Mouse (Mus musculus) embryonic facial prominence, embryonic 10.5 days (tissue): ENCODE results near the gene Nln. TPM values are rescaled to one million over a fixed set of nuclear protein-coding genes. Genes with fewer than 3 reads are reported as not detected.

Source experiments
- DNase-seq: peaks from one replicate; pipeline ENCODE4 v3.0.0-alpha.2; 2017; ENCODE audit warnings: low spot score
- H3K27ac ChIP-seq: fragments of 300-500 bp; sonication (generic); replicated peaks from 2 replicates; pipeline ENCODE4 v1.5.1; 2016; ENCODE audit warnings: mild to moderate bottlenecking
- H3K27me3 ChIP-seq: fragments of 300-500 bp; sonication (generic); replicated peaks from 2 replicates; pipeline ENCODE4 v1.6.1; 2016; ENCODE audit warnings: low read depth, mild to moderate bottlenecking; ENCODE audit not compliant: poor library complexity, severe bottlenecking
- H3K36me3 ChIP-seq: fragments of 300-500 bp; sonication (generic); replicated peaks from 2 replicates; pipeline ENCODE4 v1.6.1; 2016; ENCODE audit warnings: mild to moderate bottlenecking, moderate library complexity
- H3K4me1 ChIP-seq: fragments of 300-500 bp; sonication (generic); 2 replicates; pipeline ENCODE4 v1.6.1; 2016
- H3K4me3 ChIP-seq: fragments of 300-500 bp; sonication (generic); 2 replicates; pipeline ENCODE4 v1.5.1; 2016; ENCODE audit warnings: mild to moderate bottlenecking, moderate library complexity
- H3K9me3 ChIP-seq: fragments of 300-500 bp; sonication (generic); 2 replicates; pipeline ENCODE4 v1.6.1; 2016; ENCODE audit warnings: mild to moderate bottlenecking
- WGBS: fragments of 180-500 bp; shearing (Covaris S2); methylation state at CpG from one replicate; pipeline ENCODE4 v1.1.7; 2016; 5-methylcytosine and 5-hydroxymethylcytosine counted together
- polyA plus RNA-seq: library from polyadenylated mRNA; unstranded; fragments of >200 nt; fragmentation: Nextera tagmentation; extraction: Ambion mirVana; gene quantifications from 2 replicates; pipeline ENCODE4 v1.2.1, GENCODE M21; 2016

Gene Nln
- polyA plus RNA-seq, 1 experiment from 2014 or later: 20.2 TPM

- peak; percentile 40 for DNase-seq
- H3K4me1 ChIP-seq: peaks cover 44% of the 10 kb centered on the region
- no peaks in the 10 kb centered on the region for H3K9me3 ChIP-seq
- peaks cover 16% of the 10 kb centered on the region for H3K36me3 ChIP-seq
- H3K27ac ChIP-seq: peak overlapping the region; percentile 58
- no peaks in the 10 kb centered on the region for H3K27me3 ChIP-seq
- H3K4me3 ChIP-seq: no peak overlapping the region
- 48% methylated on average over 9 of the region's 9 CpGs for WGBS
These were observed 71.7 kb downstream of the Nln start for GRCm38 (mm10) chr13:104037531-104038290.

- Histone ChIP-seq H3K27me3 (no peaks in the 10 kb centered on the region), H3K4me1 (peaks cover 53% of the 10 kb centered on the region), H3K4me3 (no peak overlapping the region), H3K27ac (peak overlapping the region; percentile 31), H3K36me3 (peaks cover 14% of the 10 kb centered on the region; the same call in 1 of the 2 replicates), H3K9me3 (no peaks in the 10 kb centered on the region)
- DNase-seq: no peak
- WGBS: 80% methylated on average over 23 of the region's 23 CpGs
These were observed 72.7 kb downstream of the Nln start for GRCm38 (mm10) chr13:104036494-104037290.

- no peak for DNase-seq
- H3K36me3 ChIP-seq: peaks cover 14% of the 10 kb centered on the region; the same call in 1 of the 2 replicates
- no peaks in the 10 kb centered on the region for H3K9me3 ChIP-seq
- H3K4me3 ChIP-seq: no peak overlapping the region
- WGBS: 84% methylated on average over 2 of the region's 2 CpGs
- no peak overlapping the region for H3K27ac ChIP-seq
- H3K27me3 ChIP-seq: no peaks in the 10 kb centered on the region
- H3K4me1 ChIP-seq: peaks cover 54% of the 10 kb centered on the region
These were observed 73.8 kb downstream of the Nln start for GRCm38 (mm10) chr13:104035651-104036050.

DNA sequence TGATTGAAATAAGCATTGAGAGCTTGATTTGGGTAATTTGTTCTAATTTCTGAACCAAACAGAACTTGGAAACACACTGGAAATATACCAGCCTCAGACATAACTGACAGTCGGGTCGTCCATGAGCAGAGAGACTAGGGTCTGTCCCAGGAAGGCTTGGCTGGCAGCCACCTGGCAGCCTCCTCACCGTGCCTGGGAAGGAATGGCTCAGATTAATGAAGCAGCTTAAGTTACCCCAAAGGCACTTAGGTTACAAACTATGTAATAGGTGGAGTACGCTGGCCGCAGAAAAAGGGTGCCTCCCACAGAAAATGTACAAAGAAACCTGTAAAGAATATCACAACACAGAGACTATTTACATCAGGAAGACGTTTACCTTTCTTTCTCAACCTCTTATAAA, 74.6 kb downstream of the Nln start:
- no peak overlapping the region for H3K27ac ChIP-seq
- H3K27me3 ChIP-seq: no peaks in the 10 kb centered on the region
- WGBS: 52% methylated on average over 6 of the region's 6 CpGs
- no peak overlapping the region for H3K4me3 ChIP-seq
- H3K36me3 ChIP-seq: peaks cover 14% of the 10 kb centered on the region; the same call in 1 of the 2 replicates
- DNase-seq: peak; percentile 33
- H3K9me3 ChIP-seq: no peaks in the 10 kb centered on the region
- peaks cover 54% of the 10 kb centered on the region for H3K4me1 ChIP-seq

- peaks cover 14% of the 10 kb centered on the region for H3K36me3 ChIP-seq
- 0 out of 2 replicates have a peak overlapping the region, but pooled peaks have one; percentile 40 for H3K27ac ChIP-seq
- no peak overlapping the region for H3K4me3 ChIP-seq
- WGBS: 68% methylated on average over 3 of the region's 3 CpGs
- H3K27me3 ChIP-seq: no peaks in the 10 kb centered on the region
- H3K4me1 ChIP-seq: peaks cover 49% of the 10 kb centered on the region
- no peak for DNase-seq
- H3K9me3 ChIP-seq: no peaks in the 10 kb centered on the region
These were observed 76.7 kb downstream of the Nln start for GRCm38 (mm10) chr13:104032620-104033133.

GRCm38 (mm10) chr13:104031821-104032331, 77.5 kb downstream of the Nln start:
- no peaks in the 10 kb centered on the region for H3K9me3 ChIP-seq
- no peak overlapping the region for H3K4me3 ChIP-seq
- H3K27me3 ChIP-seq: no peaks in the 10 kb centered on the region
- H3K4me1 ChIP-seq: peaks cover 49% of the 10 kb centered on the region
- DNase-seq: no peak
- WGBS: 73% methylated on average over 12 of the region's 12 CpGs
- H3K27ac ChIP-seq: peak overlapping the region; percentile 54; the same call in 1 of the 2 replicates
- peaks cover 14% of the 10 kb centered on the region for H3K36me3 ChIP-seq

- no peaks in the 10 kb centered on the region for H3K27me3 ChIP-seq
- WGBS: 90% methylated on average over 4 of the region's 4 CpGs
- H3K4me1 ChIP-seq: peaks cover 47% of the 10 kb centered on the region
- no peak overlapping the region for H3K27ac ChIP-seq
- no peak overlapping the region for H3K4me3 ChIP-seq
- H3K9me3 ChIP-seq: no peaks in the 10 kb centered on the region
- no peak for DNase-seq
- H3K36me3 ChIP-seq: peaks cover 14% of the 10 kb centered on the region
These were observed 78.5 kb downstream of the Nln start for GRCm38 (mm10) chr13:104030956-104031355.

DNA sequence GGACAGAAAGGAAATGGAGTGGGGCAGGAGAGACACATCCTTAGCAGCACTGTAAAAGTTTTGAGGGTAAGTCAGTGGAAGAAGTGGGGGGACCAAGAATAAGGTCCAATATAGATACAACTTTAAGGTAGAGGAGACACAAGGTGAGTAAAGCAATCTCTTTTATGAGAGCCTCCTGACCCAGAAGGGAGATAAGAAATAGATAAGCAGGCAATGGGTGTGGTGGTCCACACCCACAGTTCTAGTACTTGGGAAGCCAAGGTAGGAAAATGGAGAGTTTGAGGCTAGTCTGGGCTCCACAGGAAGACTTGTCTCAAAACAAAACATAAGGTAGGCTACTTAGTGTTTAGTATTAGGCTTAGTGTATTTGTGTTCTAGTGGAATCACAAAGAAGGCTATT, 79.9 kb downstream of the Nln start:
- no peaks in the 10 kb centered on the region for H3K9me3 ChIP-seq
- no peak for DNase-seq
- no peaks in the 10 kb centered on the region for H3K27me3 ChIP-seq
- peaks cover 48% of the 10 kb centered on the region for H3K4me1 ChIP-seq
- no peak overlapping the region for H3K27ac ChIP-seq
- peaks cover 14% of the 10 kb centered on the region for H3K36me3 ChIP-seq
- no peak overlapping the region for H3K4me3 ChIP-seq

DNA sequence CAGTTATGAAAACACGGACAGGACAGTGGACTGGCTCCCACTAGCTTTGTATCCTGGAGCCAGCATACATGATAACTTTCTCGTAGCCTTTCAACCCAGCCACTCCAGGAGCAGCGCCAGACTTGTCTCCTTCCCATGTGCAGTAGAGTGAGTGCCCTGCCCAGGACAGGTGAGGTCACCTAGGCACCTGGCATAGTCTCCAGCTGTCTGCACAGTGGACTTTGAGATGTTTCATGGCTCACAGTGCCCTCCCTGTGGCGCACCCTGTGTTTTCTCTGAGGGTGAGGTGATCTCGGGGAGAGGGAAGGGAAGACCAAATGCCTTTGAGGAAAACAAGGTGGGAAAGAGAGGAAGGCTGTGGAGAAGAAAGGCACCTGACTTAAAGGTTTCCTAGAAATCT, 80.3 kb downstream of the Nln start:
- 91% methylated on average over 5 of the region's 5 CpGs for WGBS
- H3K27ac ChIP-seq: no peak overlapping the region
- peaks cover 47% of the 10 kb centered on the region for H3K4me1 ChIP-seq
- H3K4me3 ChIP-seq: no peak overlapping the region
- H3K27me3 ChIP-seq: no peaks in the 10 kb centered on the region
- H3K36me3 ChIP-seq: peaks cover 12% of the 10 kb centered on the region
- no peaks in the 10 kb centered on the region for H3K9me3 ChIP-seq
- no peak for DNase-seq

DNA sequence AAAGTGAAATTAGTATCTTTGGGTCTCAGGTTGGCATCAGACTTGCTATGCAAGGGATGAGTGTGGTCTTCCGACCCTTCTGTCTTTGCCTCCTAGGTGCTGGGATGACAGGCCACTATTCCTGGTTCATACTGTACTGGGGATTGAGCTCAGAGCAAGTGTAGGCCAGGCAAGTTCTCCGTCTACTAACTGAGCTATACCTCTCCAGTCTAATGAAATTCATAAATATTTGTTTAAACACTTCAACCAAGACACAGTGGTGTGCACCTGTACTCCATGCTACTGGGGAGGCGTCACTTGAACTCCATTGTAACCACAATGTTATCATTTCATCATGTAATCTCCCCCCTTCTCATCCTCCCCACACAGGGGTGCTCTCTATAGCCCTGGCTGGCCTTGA, 82.9 kb downstream of the Nln start:
- no peaks in the 10 kb centered on the region for H3K27me3 ChIP-seq
- H3K4me1 ChIP-seq: peaks cover 41% of the 10 kb centered on the region
- no peaks in the 10 kb centered on the region for H3K9me3 ChIP-seq
- DNase-seq: no peak
- no peaks in the 10 kb centered on the region; the same call in 1 of the 2 replicates for H3K36me3 ChIP-seq
- 87% methylated on average over 3 of the region's 3 CpGs for WGBS
- no peak overlapping the region for H3K27ac ChIP-seq
- no peak overlapping the region for H3K4me3 ChIP-seq

DNA sequence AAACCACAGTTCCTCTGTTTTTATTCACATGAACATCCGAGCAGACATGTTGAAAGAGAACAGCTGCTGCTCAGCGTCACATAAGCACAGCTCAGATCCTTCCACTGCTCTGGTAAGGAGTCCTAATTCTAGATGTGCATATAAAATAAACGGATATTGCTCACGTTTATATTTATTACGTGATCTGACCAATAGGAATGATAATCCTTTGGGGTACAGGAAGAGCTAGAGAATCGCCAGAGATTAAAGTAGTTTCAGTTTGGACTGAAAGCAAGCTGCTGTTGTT, 83.8 kb downstream of the Nln start:
- WGBS: 78% methylated on average over 6 of the region's 6 CpGs
- no peak for DNase-seq
- Histone ChIP-seq H3K36me3 (peaks cover 5% of the 10 kb centered on the region), H3K9me3 (no peaks in the 10 kb centered on the region), H3K27ac (no peak overlapping the region), H3K27me3 (no peaks in the 10 kb centered on the region), H3K4me1 (peaks cover 41% of the 10 kb centered on the region), H3K4me3 (no peak overlapping the region)

- 45% methylated on average over 18 of the region's 18 CpGs for WGBS
- Histone ChIP-seq H3K4me3 (no peak overlapping the region), H3K9me3 (peaks cover 3% of the 10 kb centered on the region), H3K4me1 (peaks cover 41% of the 10 kb centered on the region), H3K36me3 (peaks cover 7% of the 10 kb centered on the region), H3K27ac (peak overlapping the region; percentile 45), H3K27me3 (no peaks in the 10 kb centered on the region)
- DNase-seq: peak; percentile 45
These were observed 84.3 kb downstream of the Nln start for GRCm38 (mm10) chr13:104024856-104025709.
